Mouse (Mus musculus) cortical plate, adult 2 months (tissue): ENCODE results near the gene Cc2d2a.

Experiments
- CTCF ChIP-seq: fragments of 200-500 bp; IDR thresholded peaks from 2 replicates; pipeline ENCODE4 v1.5.1; 2011; ENCODE audit warnings: mild to moderate bottlenecking, control low read depth, low read length; ENCODE audit not compliant: insufficient read depth; ENCODE audit errors: extremely low read depth
- POLR2A ChIP-seq: fragments of 200-500 bp; IDR thresholded peaks from 2 replicates; pipeline ENCODE4 v1.6.1; 2011; ENCODE audit warnings: mild to moderate bottlenecking, low read length, control low read depth; ENCODE audit not compliant: insufficient read depth; ENCODE audit errors: extremely low read depth

GRCm38 (mm10) chr5:43645020-43645419, 17.1 kb upstream of the Cc2d2a start:
- TF ChIP-seq CTCF (no peak), POLR2A (no peak)
